Mouse (Mus musculus) kidney, postnatal 36 days (tissue): ENCODE data around the gene Lypd4.
"Not testable (repeated sequence)": the region's sequence is repeated elsewhere in the genome, so short reads cannot be mapped to it uniquely, and the experiment has no call there.

Source experiments
- DNase-seq, 2 experiments: peaks; one replicate each; pipeline ENCODE4 v3.0.0; 2021 to 2022; ENCODE audit warnings: mixed read lengths in 2 of 2

Gene Lypd4

DNA sequence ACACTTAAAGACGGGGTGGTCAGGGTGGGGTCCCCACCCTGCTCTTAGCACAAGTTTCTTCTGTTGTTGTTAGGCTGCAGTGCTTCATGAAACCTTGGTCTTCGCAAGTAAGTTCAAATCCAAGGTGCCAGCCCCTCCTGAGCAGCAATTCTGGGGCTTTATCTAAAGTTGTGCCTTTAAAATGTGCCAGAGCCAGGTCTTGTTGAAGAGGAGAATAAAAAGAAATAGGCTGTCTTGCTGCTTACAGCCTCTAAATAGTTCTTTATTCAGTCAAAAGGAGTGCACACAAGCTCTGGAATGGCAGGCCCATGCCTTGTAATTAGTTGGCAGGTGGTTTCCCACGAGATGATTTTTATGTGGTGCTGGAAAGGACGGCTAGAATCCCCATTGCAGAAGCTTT lies 17.4 kb upstream of the Lypd4 start:
- DNase-seq, result no peak

DNA sequence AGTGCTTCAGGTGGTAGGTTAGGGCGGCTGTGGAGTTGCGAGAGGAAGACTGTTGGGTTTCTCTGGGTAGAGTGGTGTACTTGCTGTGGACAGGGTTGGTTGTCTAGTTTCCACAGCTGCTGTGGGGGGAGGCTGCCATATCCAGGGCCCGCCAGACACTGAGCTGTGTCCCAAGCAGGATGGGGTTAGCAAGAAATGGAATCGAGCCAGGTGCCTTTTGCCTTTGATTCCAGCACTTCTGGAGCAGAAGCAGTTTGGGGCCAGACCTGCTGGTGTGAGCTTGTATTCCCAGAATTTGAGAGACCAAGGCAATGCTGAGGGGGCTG lies 16.5 kb upstream of the Lypd4 start:
- DNase-seq, result peak; percentile 53 to 69

GRCm38 (mm10) chr7:24885468-24886307 lies 15.9 kb upstream of the Lypd4 start:
- no peak for DNase-seq

GRCm38 (mm10) chr7:24884693-24885291 lies 15.1 kb upstream of the Lypd4 start:
- peak in 1 of 2 experiments; percentile 34 for DNase-seq

DNA sequence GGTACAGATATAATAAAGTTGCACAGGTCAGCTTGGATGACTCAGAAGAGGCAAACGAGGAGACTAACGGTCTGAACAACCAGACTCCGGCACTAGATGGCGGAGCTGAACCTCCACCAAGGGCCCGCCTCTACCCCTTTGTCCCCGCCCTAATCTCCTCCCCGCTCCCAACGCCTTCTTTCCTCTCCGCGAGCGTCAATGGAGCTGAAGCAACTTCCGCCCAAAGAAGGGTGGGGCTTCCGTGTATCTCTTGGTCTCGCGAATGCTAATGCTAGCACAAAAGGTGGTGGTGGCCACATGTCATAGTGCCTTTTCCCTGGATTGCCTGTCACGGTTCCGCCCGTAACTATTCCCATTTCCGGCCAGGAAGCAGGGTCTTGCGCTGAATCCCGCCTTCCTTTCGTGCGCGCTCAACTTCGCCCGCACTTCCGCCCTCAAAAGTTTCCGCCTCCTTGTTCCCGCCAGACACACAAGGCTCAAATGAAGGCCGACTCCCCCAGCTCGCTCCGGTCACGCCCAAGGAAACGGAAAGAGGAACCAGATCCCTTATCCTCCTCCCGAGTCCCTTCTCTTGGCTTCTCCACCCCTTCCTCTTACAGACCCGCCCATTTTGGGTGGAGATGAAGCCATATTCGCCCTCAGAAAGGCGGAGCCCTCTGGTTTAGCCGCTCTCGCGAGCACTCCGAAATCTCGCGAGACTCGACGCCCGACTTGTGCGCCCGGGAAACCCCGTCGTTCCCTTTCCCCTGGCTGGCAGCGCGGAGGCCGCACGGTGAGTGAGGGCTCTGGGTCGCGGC lies 14.4 kb upstream of the Lypd4 start, which contains the start of gene Rps19:
Rps19 (plus strand) TSS at position 476 of the 797 bp plus-strand sequence.
- peak; percentile 99 for DNase-seq

DNA sequence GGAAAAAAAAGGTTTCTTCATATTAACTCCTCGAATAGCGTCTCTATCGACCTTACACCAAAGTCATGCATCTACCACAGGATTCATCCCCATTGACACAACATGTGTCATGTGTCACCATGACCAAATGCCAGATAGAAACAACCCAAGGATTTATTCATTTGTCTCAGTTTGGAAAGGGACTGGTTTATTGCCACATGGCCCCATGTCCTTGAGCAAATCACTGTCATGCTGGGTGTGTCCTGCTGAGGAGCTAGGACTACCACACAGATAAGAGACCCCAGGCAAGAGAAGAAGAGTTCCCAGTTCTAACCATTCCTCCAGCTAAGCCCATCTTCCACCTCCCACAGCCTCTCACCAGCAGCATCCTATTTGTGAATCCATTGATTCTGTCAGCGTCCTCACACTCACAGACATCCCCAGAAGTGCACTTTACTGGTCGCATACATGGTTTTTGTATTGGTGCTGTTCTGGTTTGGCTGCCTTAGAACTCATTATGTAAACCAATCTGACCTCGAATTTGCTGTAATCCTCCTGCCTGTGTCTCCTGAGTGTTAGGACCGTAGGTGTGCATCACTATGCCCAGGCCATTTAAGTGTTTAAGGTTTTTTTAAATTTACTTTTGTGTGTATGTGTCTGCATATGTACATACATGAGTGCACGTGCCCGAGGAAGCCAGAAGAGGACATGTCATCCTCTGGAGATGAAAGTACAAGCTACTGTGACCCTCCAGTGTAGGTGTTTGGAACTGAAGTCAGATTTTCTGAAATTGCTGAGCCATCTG lies 12.9 kb upstream of the Lypd4 start:
- DNase-seq, result no peak

GRCm38 (mm10) chr7:24879620-24880019 lies 9.9 kb upstream of the Lypd4 start:
- DNase-seq, result no peak

GRCm38 (mm10) chr7:24877588-24877987 lies 7.8 kb upstream of the Lypd4 start:
- no peak for DNase-seq

- no peak for DNase-seq
Measured at GRCm38 (mm10) chr7:24869080-24869479, 661 bp downstream of the Lypd4 start.

- DNase-seq, result no peak
Measured at GRCm38 (mm10) chr7:24864156-24864555, 5.6 kb downstream of the Lypd4 start.

GRCm38 (mm10) chr7:24862853-24863252 lies 6.9 kb downstream of the Lypd4 start:
- DNase-seq, result no peak

DNA sequence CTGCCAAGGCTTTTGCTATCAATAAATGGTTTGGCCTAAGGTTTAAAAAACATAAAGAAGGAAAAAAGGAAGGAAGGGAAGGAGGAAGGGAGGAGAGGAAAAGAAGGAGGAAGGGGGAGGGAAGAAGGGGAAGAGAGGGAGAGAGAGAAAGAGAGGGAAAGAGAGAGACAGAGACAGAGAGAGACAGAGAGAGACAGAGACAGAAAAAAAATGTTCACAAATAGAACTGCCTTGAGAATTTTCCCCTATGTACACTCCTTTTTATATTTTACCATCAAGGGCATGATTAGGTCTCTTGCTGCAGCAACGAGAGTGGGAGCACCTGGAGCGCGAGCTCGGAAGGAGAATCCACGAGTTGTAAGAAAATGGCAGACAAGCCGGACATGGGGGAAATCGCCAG lies 7.8 kb downstream of the Lypd4 start, which contains the start of gene Gm9844:
Gm9844 (plus strand) TSS at position 301 of the 400 bp plus-strand sequence.
- no peak for DNase-seq

GRCm38 (mm10) chr7:24859234-24859633 lies 10.5 kb downstream of the Lypd4 start:
- no peak for DNase-seq

- DNase-seq, result no peak
Measured at GRCm38 (mm10) chr7:24856460-24857120, 13.2 kb downstream of the Lypd4 start.

- DNase-seq, result no peak
Measured at GRCm38 (mm10) chr7:24853695-24854094, 16.0 kb downstream of the Lypd4 start.

GRCm38 (mm10) chr7:24853233-24853563 lies 16.5 kb downstream of the Lypd4 start:
- no peak for DNase-seq

- DNase-seq, result no peak
Measured at GRCm38 (mm10) chr7:24852557-24853232, 17.0 kb downstream of the Lypd4 start.

DNA sequence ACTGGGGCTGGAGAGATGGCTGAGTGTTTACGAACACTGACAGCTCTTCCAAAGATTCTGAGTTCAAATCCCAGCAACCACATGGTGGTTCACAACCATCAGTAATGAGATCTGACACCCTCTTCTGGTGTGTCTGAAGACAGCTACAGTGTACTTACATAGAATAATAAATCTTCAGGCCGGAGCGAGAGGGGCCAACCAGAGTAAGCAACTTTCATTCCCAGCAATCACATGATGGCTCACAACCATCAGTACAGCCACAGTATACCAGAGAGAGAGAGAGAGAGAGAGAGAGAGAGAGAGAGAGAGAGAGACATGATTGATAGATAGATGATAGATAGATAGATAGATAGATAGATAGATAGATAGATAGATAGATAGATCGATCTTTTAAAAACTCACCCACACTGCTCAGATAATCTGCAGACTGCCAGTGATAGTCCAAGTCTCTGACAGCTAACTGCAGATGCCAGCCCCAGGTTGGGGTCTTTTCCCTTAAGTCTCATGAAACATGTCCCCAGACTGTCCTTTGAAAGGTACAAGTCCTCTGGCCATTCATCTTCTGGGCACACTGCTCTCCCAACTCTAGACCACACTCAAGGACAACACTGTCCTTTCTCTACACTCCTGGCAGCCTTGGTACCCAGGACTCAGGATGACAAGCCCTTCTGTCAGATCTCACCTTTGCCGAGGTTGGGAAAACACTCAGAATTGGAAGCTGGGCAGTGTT lies 18.0 kb downstream of the Lypd4 start:
- DNase-seq, result no peak

DNA sequence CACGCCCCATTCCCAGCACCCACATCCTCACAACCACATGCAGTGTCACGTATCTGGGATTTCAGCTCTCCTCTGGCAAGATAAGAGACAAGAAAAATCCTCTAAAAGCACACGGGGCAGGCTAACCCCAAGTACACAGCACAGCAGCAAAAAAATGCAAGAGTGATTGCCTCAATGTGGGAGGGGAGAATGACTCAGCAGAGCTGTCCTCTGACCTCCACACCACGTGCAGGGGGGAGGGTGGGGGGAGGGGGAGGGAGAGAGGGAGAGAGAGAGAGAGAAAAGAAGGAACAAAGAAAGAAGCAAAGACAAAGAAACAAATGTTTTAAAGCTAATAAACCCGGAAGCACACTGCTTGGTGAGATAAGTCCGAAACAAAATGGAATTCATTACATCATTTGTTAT lies 18.8 kb downstream of the Lypd4 start:
- DNase-seq, result peak; percentile 9 to 24

DNA sequence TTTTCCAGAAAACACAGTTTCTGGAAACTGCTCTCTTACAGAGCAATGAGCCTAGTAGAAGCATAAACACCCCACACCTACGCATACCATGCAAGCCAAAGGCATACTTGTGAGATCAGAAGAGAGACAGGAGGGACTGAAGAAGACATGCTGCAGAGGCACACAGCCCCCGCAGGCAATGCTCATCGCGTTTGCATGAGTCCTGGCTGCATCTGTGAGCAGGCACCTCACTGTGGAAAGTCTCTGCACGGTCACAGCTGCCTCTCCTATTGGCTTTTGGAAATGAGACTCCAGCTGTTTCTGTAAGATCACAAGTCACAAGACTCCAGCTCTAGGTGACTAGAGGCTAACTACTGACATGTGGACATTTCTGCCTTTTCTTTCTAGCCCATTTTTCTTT lies 19.6 kb downstream of the Lypd4 start:
- peak; percentile 4 to 16 for DNase-seq

- DNase-seq, result not testable (repeated sequence)
Measured at GRCm38 (mm10) chr7:24846576-24846975, 23.2 kb downstream of the Lypd4 start.
